Mouse (Mus musculus): Measurements from ENCODE around the gene Adcy7. TPM values are rescaled to one million over a fixed set of nuclear protein-coding genes. Genes with fewer than 3 reads are reported as not detected.

Adcy7 gene
- polyA plus RNA-seq, 1 experiment = not detected

DNA sequence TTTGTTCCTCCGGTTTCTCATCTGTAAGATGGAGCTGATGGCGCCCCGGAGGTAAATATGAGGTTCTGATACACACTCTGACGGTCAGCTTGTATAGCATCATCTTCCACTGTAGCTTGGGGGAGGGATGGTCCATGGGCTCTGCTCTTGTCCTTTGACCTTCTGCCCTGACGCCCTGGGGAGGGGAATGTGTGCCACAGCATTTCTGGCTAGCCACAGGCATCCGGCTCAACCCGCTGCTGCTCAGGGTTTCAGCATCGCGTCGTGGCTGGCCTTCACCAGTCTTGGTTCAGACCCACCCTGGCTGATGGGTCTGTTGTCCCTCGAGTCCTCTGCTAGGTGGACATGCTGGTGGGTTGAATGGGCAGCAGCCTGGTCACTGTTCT, 19.1 kb downstream of the Adcy7 start:
- H3K4me3 ChIP-seq (ENCODE audit: insufficient read depth, low read depth, low read length) = no peak overlapping the region
- H3K27ac ChIP-seq (ENCODE audit: insufficient read depth, low read depth, low read length) = no peak overlapping the region
- TF ChIP-seq CTCF (IDR thresholded peaks at IDR 0.05; ENCODE audit: insufficient read depth, low read depth, low read length) (no peak), POLR2A (IDR thresholded peaks at IDR 0.05; ENCODE audit: insufficient read depth, low read depth, low read length) (no peak)
- H3K4me1 ChIP-seq (ENCODE audit: control insufficient read depth, insufficient read depth, low read length) = no peaks in the 10 kb centered on the region
- WGBS = 94% methylated on average over 11 of the region's 11 CpGs

DNA sequence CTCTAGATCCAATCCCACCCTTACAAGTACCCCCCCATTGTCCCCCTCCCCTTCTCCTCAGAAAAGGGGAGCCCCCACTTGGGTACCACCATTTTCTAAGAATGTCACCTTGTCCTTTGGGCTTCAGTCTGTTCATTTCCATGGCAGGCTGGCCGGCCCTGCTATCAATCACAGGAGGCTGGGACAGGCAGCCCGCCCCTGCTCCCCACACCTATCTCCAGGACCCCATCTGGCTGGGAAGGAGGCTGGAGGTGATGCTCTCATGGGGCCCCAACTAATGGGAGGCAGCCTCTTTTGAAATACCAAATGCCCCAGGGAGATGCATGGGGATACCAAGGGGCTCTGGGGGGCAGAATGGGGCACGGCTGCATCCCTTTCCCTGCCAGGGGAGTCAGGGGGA, 20.7 kb downstream of the Adcy7 start:
- Histone ChIP-seq H3K4me1 (ENCODE audit: control insufficient read depth, insufficient read depth, low read length) (peaks cover 2% of the 10 kb centered on the region), H3K4me3 (ENCODE audit: insufficient read depth, low read depth, low read length) (no peak overlapping the region), H3K27ac (ENCODE audit: insufficient read depth, low read depth, low read length) (no peak overlapping the region)
- WGBS = 96% methylated on average over 3 of the region's 3 CpGs
- TF ChIP-seq CTCF (IDR thresholded peaks at IDR 0.05; ENCODE audit: insufficient read depth, low read depth, low read length) = no peak
- no peak for TF ChIP-seq POLR2A (IDR thresholded peaks at IDR 0.05; ENCODE audit: insufficient read depth, low read depth, low read length)

GRCm38 (mm10) chr8:88293590-88294356, 21.6 kb downstream of the Adcy7 start:
- no peak for TF ChIP-seq CTCF (IDR thresholded peaks at IDR 0.05; ENCODE audit: insufficient read depth, low read depth, low read length)
- TF ChIP-seq POLR2A (IDR thresholded peaks at IDR 0.05; ENCODE audit: insufficient read depth, low read depth, low read length) = no peak
- WGBS = 90% methylated on average over 9 of the region's 9 CpGs
- Histone ChIP-seq H3K27ac (ENCODE audit: insufficient read depth, low read depth, low read length) (no peak overlapping the region), H3K4me3 (ENCODE audit: insufficient read depth, low read depth, low read length) (no peak overlapping the region), H3K4me1 (ENCODE audit: control insufficient read depth, insufficient read depth, low read length) (peaks cover 10% of the 10 kb centered on the region)

GRCm38 (mm10) chr8:88294977-88295376, 22.8 kb downstream of the Adcy7 start:
- WGBS = 96% methylated on average over 2 of the region's 2 CpGs
- H3K4me3 ChIP-seq (ENCODE audit: insufficient read depth, low read depth, low read length) = no peak overlapping the region
- H3K27ac ChIP-seq (ENCODE audit: insufficient read depth, low read depth, low read length) = no peak overlapping the region
- peaks cover 12% of the 10 kb centered on the region for H3K4me1 ChIP-seq (ENCODE audit: control insufficient read depth, insufficient read depth, low read length)
- TF ChIP-seq POLR2A (IDR thresholded peaks at IDR 0.05; ENCODE audit: insufficient read depth, low read depth, low read length) (no peak), CTCF (IDR thresholded peaks at IDR 0.05; ENCODE audit: insufficient read depth, low read depth, low read length) (no peak)

DNA sequence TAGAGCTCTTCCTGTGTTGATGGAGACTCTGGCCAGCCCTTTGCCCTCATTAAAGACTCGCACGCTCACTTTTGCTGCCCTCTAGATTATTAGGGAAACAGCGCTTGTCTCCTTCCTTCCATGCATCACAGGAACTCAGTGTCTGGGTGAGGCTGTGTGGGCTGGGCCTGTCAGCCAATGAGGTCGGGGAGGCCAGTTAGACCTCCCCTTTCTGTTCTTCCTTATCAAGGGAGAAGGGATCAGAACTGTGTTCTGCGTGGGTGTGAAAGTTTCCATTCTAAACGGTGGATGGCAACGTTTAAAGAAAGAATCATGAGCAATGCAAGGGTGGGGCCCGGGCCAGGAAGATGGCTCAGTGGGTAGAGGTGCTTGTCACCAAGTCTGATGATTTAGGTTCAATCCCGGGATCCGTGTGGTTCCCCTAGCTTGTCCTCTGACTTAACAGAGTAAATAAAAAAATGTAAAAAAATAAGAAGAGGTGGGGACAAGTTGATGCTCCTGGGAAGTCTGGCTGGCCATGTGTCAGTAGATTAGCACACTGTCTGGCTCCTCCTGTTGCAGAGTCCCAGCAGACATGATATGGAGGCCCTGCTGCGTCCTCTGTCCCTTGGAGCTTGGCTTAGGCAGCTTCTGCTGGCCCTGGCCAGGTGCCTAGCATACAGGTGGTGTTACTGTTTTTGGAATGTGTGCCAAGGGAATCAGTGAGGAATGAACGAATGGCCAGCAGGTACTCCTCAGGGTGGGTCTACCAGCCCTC, 26.0 kb downstream of the Adcy7 start:
- WGBS = 42% methylated on average over 12 of the region's 12 CpGs
- Histone ChIP-seq H3K4me1 (ENCODE audit: control insufficient read depth, insufficient read depth, low read length) (peaks cover 12% of the 10 kb centered on the region), H3K27ac (ENCODE audit: insufficient read depth, low read depth, low read length) (no peak overlapping the region), H3K4me3 (ENCODE audit: insufficient read depth, low read depth, low read length) (no peak overlapping the region)
- no peak for TF ChIP-seq CTCF (IDR thresholded peaks at IDR 0.05; ENCODE audit: insufficient read depth, low read depth, low read length)

GRCm38 (mm10) chr8:88298733-88299103, 26.5 kb downstream of the Adcy7 start:
- Histone ChIP-seq H3K4me3 (ENCODE audit: insufficient read depth, low read depth, low read length) (no peak overlapping the region), H3K4me1 (ENCODE audit: control insufficient read depth, insufficient read depth, low read length) (peaks cover 12% of the 10 kb centered on the region), H3K27ac (ENCODE audit: insufficient read depth, low read depth, low read length) (no peak overlapping the region)
- 86% methylated on average over 10 of the region's 10 CpGs for WGBS
- TF ChIP-seq POLR2A (IDR thresholded peaks at IDR 0.05; ENCODE audit: insufficient read depth, low read depth, low read length) (no peak), CTCF (IDR thresholded peaks at IDR 0.05; ENCODE audit: insufficient read depth, low read depth, low read length) (no peak)

DNA sequence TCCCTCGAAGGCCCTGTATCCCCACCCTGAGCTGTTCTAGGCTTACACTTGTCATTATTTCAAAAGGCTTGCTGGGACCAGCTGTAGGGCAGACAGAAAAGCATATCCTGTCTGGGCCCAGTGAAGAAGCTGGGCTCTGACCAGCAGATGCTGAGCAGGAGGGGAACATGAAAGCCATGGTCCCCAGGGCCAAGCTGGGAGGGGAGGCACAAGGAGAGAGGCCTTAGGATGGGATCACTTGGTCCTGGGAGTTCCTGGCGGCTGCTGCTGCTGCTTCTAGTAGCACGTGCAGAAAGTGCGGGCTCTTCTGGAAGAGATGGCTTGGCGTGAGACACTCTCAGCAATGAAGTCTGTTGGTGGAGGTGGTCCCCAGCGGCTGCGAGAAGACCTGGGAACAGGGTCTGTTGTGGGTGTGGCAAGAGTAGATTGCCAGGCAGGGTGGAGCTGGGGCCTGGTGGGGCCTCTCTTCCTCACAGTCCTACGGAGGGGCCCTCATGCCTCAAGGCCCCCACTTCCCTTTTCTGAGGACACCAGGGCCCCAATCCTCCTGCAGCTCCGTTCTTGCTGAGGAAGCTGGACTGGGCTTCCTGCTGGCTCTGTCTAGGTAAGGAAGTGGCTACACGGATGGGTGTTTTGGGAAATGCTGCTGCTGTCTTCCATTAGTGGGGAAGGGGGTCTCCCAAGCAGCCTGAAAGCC, 27.9 kb downstream of the Adcy7 start:
- Histone ChIP-seq H3K27ac (ENCODE audit: insufficient read depth, low read depth, low read length) (no peak overlapping the region), H3K4me3 (ENCODE audit: insufficient read depth, low read depth, low read length) (no peak overlapping the region), H3K4me1 (ENCODE audit: control insufficient read depth, insufficient read depth, low read length) (peaks cover 12% of the 10 kb centered on the region)
- TF ChIP-seq POLR2A (IDR thresholded peaks at IDR 0.05; ENCODE audit: insufficient read depth, low read depth, low read length) (no peak), CTCF (IDR thresholded peaks at IDR 0.05; ENCODE audit: insufficient read depth, low read depth, low read length) (no peak)
- 87% methylated on average over 10 of the region's 10 CpGs for WGBS

DNA sequence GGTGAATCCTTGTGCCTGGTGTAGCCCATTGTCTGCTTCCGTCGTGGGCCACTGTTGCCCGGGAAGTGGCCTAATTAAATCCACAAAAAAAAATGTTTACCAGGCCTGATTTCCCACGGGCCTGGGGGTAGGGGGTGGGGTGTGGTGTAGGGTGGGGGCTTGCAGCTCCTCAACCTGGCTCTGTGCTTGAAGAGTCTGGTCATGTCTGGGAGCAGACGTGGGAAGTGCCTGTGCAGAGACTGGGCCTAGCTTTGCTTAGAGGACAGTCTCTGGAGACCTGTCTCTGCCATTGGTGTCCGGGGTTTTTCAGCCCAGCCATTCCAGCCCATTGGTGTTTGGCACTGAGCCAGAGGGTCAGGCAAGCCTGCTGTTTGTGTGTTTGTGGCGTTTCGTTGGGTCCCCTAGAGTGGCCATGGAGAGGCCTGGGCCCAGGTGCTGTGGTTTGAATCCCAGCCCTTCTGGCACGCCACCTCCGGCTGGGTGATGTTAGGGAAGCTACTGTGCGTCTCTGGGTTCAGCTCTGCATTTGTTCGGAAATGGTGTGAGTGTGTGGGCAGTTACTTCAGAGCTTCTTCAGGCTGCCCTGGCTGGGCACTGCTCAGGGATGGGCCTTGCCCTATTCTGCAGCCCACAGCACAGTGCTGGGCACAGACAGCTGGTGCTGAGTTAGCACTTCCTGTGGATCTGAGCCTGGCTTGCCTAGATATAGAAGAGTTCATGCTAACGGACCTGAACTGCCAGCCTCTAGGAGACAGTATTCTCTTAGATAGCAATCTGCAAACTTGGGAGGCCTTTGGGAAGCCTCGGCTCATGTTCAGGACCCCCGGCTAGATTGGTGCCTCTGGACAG, 29.6 kb downstream of the Adcy7 start:
- 68% methylated on average over 15 of the region's 15 CpGs for WGBS
- H3K27ac ChIP-seq (ENCODE audit: insufficient read depth, low read depth, low read length) = no peak overlapping the region
- TF ChIP-seq POLR2A (IDR thresholded peaks at IDR 0.05; ENCODE audit: insufficient read depth, low read depth, low read length) (no peak), CTCF (IDR thresholded peaks at IDR 0.05; ENCODE audit: insufficient read depth, low read depth, low read length) (no peak)

More for the DNA sequence above, 29.6 kb downstream of the Adcy7 start:
- Histone ChIP-seq H3K4me3 (ENCODE audit: insufficient read depth, low read depth, low read length) (no peak overlapping the region), H3K4me1 (ENCODE audit: control insufficient read depth, insufficient read depth, low read length) (peaks cover 12% of the 10 kb centered on the region)
